Mouse (Mus musculus): Measurements from ENCODE around the gene D330020A13Rik. TPM values are rescaled to one million over a fixed set of nuclear protein-coding genes. Genes with fewer than 3 reads are reported as not detected.

Gene D330020A13Rik
- polyA plus RNA-seq (2012; rRNA removed): 0.05 and 0.07 TPM in 2 replicates

DNA sequence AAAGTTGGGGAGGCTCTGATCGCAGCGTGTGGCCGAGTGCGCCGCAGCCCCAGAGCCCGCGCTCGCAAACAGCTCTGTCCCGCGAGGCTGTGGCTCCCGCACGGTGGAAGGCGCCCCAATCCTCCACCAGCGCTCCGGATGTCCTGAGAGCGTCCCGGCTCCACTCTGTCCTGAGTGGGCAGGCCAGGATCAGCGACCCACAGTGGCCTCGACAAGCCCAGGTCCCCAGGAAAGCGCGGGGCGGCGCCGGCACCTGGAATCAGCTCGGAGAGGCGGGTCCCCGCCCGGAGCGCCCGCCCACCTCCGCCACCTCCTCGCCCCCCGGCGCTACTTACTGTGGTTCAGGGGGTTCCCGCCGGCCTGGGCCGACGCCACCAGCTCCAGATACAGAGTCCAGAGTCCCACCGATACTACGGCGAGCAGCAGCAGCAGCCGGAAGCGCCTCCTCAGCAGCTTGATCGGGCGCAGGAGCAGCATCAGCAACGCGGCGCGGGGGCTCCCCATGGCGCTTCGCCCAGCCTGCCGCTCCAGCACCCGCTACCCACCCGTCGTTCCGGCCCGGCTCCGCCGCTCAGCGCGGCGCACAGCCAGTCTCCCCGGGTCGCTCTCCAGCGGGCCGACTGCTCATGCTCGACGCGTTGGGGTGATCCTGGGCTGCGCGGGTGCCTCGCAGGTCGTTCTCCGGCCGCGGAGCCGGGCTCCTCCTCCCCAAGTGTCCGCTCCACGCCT, at the start of gene D330020A13Rik, which contains the start of gene B4galnt3:
Gene D330020A13Rik, plus strand, starts transcription at position 309 of the 729 bp plus-strand sequence.
Gene B4galnt3, minus strand, starts transcription at position 504 of the 729 bp plus-strand sequence.

Other genes starting within 250 kb of the D330020A13Rik start
- not detected in 2 replicates for gene Ninj2, start 201.0 kb upstream of the D330020A13Rik start, polyA plus RNA-seq (2012; rRNA removed)
- gene B4galnt3, start 195 bp downstream of the D330020A13Rik start, polyA plus RNA-seq (2012; rRNA removed): 0.32 and 0.66 TPM in 2 replicates
- gene Kdm5a, start 69.8 kb downstream of the D330020A13Rik start, polyA plus RNA-seq (2012; rRNA removed): 21.1 and 36.7 TPM in 2 replicates
- gene Ccdc77, start 70.0 kb downstream of the D330020A13Rik start, polyA plus RNA-seq (2012; rRNA removed): 28.8 and 31.0 TPM in 2 replicates
- gene Il17ra, start 168.9 kb downstream of the D330020A13Rik start, polyA plus RNA-seq (2012; rRNA removed): 3.2 and 4.7 TPM in 2 replicates
- 3.3 and 4.0 TPM in 2 replicates for gene Tmem121b, start 199.4 kb downstream of the D330020A13Rik start, polyA plus RNA-seq (2012; rRNA removed)
- gene Hdhd5, start 237.0 kb downstream of the D330020A13Rik start, polyA plus RNA-seq (2012; rRNA removed): 21.1 and 24.8 TPM in 2 replicates